Mouse (Mus musculus) limb, embryonic 14.5 days (tissue): Measurements from ENCODE around the gene Ano8. TPM values are rescaled to one million over a fixed set of nuclear protein-coding genes. Genes with fewer than 3 reads are reported as not detected.

ENCODE experiments used
- polyA plus RNA-seq, 2 experiments: library from polyadenylated mRNA; depleted of rRNA in 1 of 2; stranded (reverse) in 1 of 2; unstranded in 1 of 2; fragments of >200 nt; fragmentation: Nextera tagmentation in 1 of 2; extraction: Ambion mirVana in 1 of 2; gene quantifications; 2 replicates each; pipeline versions ENCODE4 v1.2.1 to v1.2.3; 2012 to 2014

Gene Ano8
- polyA plus RNA-seq, 2 experiments, result 1.8 to 37.2 TPM

Other genes starting within 250 kb of the Ano8 start
- gene Myo9b, start 213.2 kb downstream of the Ano8 start, polyA plus RNA-seq (2012; rRNA removed), result 46.1 and 57.2 TPM in 2 replicates
- gene Myo9b, start 213.2 kb downstream of the Ano8 start, polyA plus RNA-seq (2014; fragmentation: Nextera tagmentation; extraction: Ambion mirVana), result 28.7 and 29.4 TPM in 2 replicates
- gene Haus8, start 213.0 kb downstream of the Ano8 start, polyA plus RNA-seq (2012; rRNA removed), result 21.7 and 30.8 TPM in 2 replicates
- 41.9 and 49.7 TPM in 2 replicates for gene Haus8, start 213.0 kb downstream of the Ano8 start, polyA plus RNA-seq (2014; fragmentation: Nextera tagmentation; extraction: Ambion mirVana)
- gene Use1, start 119.1 kb downstream of the Ano8 start, polyA plus RNA-seq (2012; rRNA removed), result 158 and 189 TPM in 2 replicates
- 114 and 128 TPM in 2 replicates for gene Use1, start 119.1 kb downstream of the Ano8 start, polyA plus RNA-seq (2014; fragmentation: Nextera tagmentation; extraction: Ambion mirVana)
- 4.2 and 4.6 TPM in 2 replicates for gene Ocel1, start 114.7 kb downstream of the Ano8 start, polyA plus RNA-seq (2012; rRNA removed)
- gene Ocel1, start 114.7 kb downstream of the Ano8 start, polyA plus RNA-seq (2014; fragmentation: Nextera tagmentation; extraction: Ambion mirVana), result 3.8 and 4.3 TPM in 2 replicates
- gene Nr2f6, start 104.0 kb downstream of the Ano8 start, polyA plus RNA-seq (2012; rRNA removed), result 80.8 and 113 TPM in 2 replicates
- 63.1 and 66.9 TPM in 2 replicates for gene Nr2f6, start 104.0 kb downstream of the Ano8 start, polyA plus RNA-seq (2014; fragmentation: Nextera tagmentation; extraction: Ambion mirVana)
- 15.7 and 16.7 TPM in 2 replicates for gene Ushbp1, start 90.2 kb downstream of the Ano8 start, polyA plus RNA-seq (2012; rRNA removed)
- 7.6 and 9.1 TPM in 2 replicates for gene Ushbp1, start 90.2 kb downstream of the Ano8 start, polyA plus RNA-seq (2014; fragmentation: Nextera tagmentation; extraction: Ambion mirVana)
- gene Babam1, start 89.1 kb downstream of the Ano8 start, polyA plus RNA-seq (2012; rRNA removed), result 117 and 122 TPM in 2 replicates
- gene Babam1, start 89.1 kb downstream of the Ano8 start, polyA plus RNA-seq (2014; fragmentation: Nextera tagmentation; extraction: Ambion mirVana), result 87.7 and 88.6 TPM in 2 replicates
- 60.7 and 70.5 TPM in 2 replicates for gene Ankle1, start 80.0 kb downstream of the Ano8 start, polyA plus RNA-seq (2012; rRNA removed)
- gene Ankle1, start 80.0 kb downstream of the Ano8 start, polyA plus RNA-seq (2014; fragmentation: Nextera tagmentation; extraction: Ambion mirVana), result 17.0 and 21.8 TPM in 2 replicates
- 72.6 and 88.1 TPM in 2 replicates for gene Abhd8, start 22.3 kb downstream of the Ano8 start, polyA plus RNA-seq (2012; rRNA removed)
- 48.6 and 57.1 TPM in 2 replicates for gene Abhd8, start 22.3 kb downstream of the Ano8 start, polyA plus RNA-seq (2014; fragmentation: Nextera tagmentation; extraction: Ambion mirVana)
- gene Mrpl34, start 21.0 kb downstream of the Ano8 start, polyA plus RNA-seq (2012; rRNA removed), result 62.3 and 70.6 TPM in 2 replicates
- 121 and 130 TPM in 2 replicates for gene Mrpl34, start 21.0 kb downstream of the Ano8 start, polyA plus RNA-seq (2014; fragmentation: Nextera tagmentation; extraction: Ambion mirVana)
- gene Dda1, start 16.8 kb downstream of the Ano8 start, polyA plus RNA-seq (2012; rRNA removed), result 101 and 127 TPM in 2 replicates
- gene Dda1, start 16.8 kb downstream of the Ano8 start, polyA plus RNA-seq (2014; fragmentation: Nextera tagmentation; extraction: Ambion mirVana), result 94.6 and 99.6 TPM in 2 replicates
- gene Gtpbp3, start 2.1 kb upstream of the Ano8 start, polyA plus RNA-seq (2012; rRNA removed), result 41.6 and 59.5 TPM in 2 replicates
- gene Gtpbp3, start 2.1 kb upstream of the Ano8 start, polyA plus RNA-seq (2014; fragmentation: Nextera tagmentation; extraction: Ambion mirVana), result 5.9 and 6.8 TPM in 2 replicates
- 59.8 and 77.7 TPM in 2 replicates for gene Plvap, start 25.8 kb upstream of the Ano8 start, polyA plus RNA-seq (2012; rRNA removed)
- gene Plvap, start 25.8 kb upstream of the Ano8 start, polyA plus RNA-seq (2014; fragmentation: Nextera tagmentation; extraction: Ambion mirVana), result 53.2 and 57.2 TPM in 2 replicates
- gene Ccdc194, start 39.7 kb upstream of the Ano8 start, polyA plus RNA-seq (2012; rRNA removed), result 1.3 and 1.6 TPM in 2 replicates
- gene Ccdc194, start 39.7 kb upstream of the Ano8 start, polyA plus RNA-seq (2014; fragmentation: Nextera tagmentation; extraction: Ambion mirVana), result 0.57 and 1.2 TPM in 2 replicates
- 47.2 and 50.6 TPM in 2 replicates for gene Bst2, start 51.5 kb upstream of the Ano8 start, polyA plus RNA-seq (2012; rRNA removed)
- gene Bst2, start 51.5 kb upstream of the Ano8 start, polyA plus RNA-seq (2014; fragmentation: Nextera tagmentation; extraction: Ambion mirVana), result 12.4 and 16.5 TPM in 2 replicates
- 107 and 169 TPM in 2 replicates for gene Mvb12a, start 57.0 kb upstream of the Ano8 start, polyA plus RNA-seq (2012; rRNA removed)
- 104 and 107 TPM in 2 replicates for gene Mvb12a, start 57.0 kb upstream of the Ano8 start, polyA plus RNA-seq (2014; fragmentation: Nextera tagmentation; extraction: Ambion mirVana)
- 0.34 and 0.59 TPM in 2 replicates for gene Tmem221, start 72.9 kb upstream of the Ano8 start, polyA plus RNA-seq (2012; rRNA removed)
- gene Tmem221, start 72.9 kb upstream of the Ano8 start, polyA plus RNA-seq (2014; fragmentation: Nextera tagmentation; extraction: Ambion mirVana), result 0.48 and 0.89 TPM in 2 replicates
- gene Nxnl1, start 80.6 kb upstream of the Ano8 start, polyA plus RNA-seq (2012; rRNA removed), result not detected in 2 replicates
- 0.25 TPM in 1 of 2 replicates, not detected in the other for gene Nxnl1, start 80.6 kb upstream of the Ano8 start, polyA plus RNA-seq (2014; fragmentation: Nextera tagmentation; extraction: Ambion mirVana)
- 87.8 and 133 TPM in 2 replicates for gene Slc27a1, start 82.9 kb upstream of the Ano8 start, polyA plus RNA-seq (2012; rRNA removed)
- gene Slc27a1, start 82.9 kb upstream of the Ano8 start, polyA plus RNA-seq (2014; fragmentation: Nextera tagmentation; extraction: Ambion mirVana), result 24.3 and 25.9 TPM in 2 replicates
- 141 and 216 TPM in 2 replicates for gene Pgls, start 106.2 kb upstream of the Ano8 start, polyA plus RNA-seq (2012; rRNA removed)
- 249 and 255 TPM in 2 replicates for gene Pgls, start 106.2 kb upstream of the Ano8 start, polyA plus RNA-seq (2014; fragmentation: Nextera tagmentation; extraction: Ambion mirVana)
- gene Fam129c, start 111.7 kb upstream of the Ano8 start, polyA plus RNA-seq (2012; rRNA removed), result 7.5 and 7.8 TPM in 2 replicates
- gene Fam129c, start 111.7 kb upstream of the Ano8 start, polyA plus RNA-seq (2014; fragmentation: Nextera tagmentation; extraction: Ambion mirVana), result 2.9 and 3.3 TPM in 2 replicates
- gene Colgalt1, start 125.0 kb upstream of the Ano8 start, polyA plus RNA-seq (2012; rRNA removed), result 240 and 285 TPM in 2 replicates
- gene Colgalt1, start 125.0 kb upstream of the Ano8 start, polyA plus RNA-seq (2014; fragmentation: Nextera tagmentation; extraction: Ambion mirVana), result 114 and 116 TPM in 2 replicates
- 0.28 and 0.39 TPM in 2 replicates for gene Unc13a, start 185.8 kb upstream of the Ano8 start, polyA plus RNA-seq (2012; rRNA removed)
- 0.91 and 0.97 TPM in 2 replicates for gene Unc13a, start 185.8 kb upstream of the Ano8 start, polyA plus RNA-seq (2014; fragmentation: Nextera tagmentation; extraction: Ambion mirVana)
- gene Jak3, start 190.3 kb upstream of the Ano8 start, polyA plus RNA-seq (2012; rRNA removed), result 8.0 and 11.1 TPM in 2 replicates
- 5.2 and 5.3 TPM in 2 replicates for gene Jak3, start 190.3 kb upstream of the Ano8 start, polyA plus RNA-seq (2014; fragmentation: Nextera tagmentation; extraction: Ambion mirVana)
- gene Insl3, start 203.3 kb upstream of the Ano8 start, polyA plus RNA-seq (2012; rRNA removed), result 1.8 and 2.5 TPM in 2 replicates
- 1.7 TPM in 1 of 2 replicates, not detected in the other for gene Insl3, start 203.3 kb upstream of the Ano8 start, polyA plus RNA-seq (2014; fragmentation: Nextera tagmentation; extraction: Ambion mirVana)
- gene B3gnt3, start 215.8 kb upstream of the Ano8 start, polyA plus RNA-seq (2012; rRNA removed), result 1.1 and 1.5 TPM in 2 replicates
- 0.67 and 0.77 TPM in 2 replicates for gene B3gnt3, start 215.8 kb upstream of the Ano8 start, polyA plus RNA-seq (2014; fragmentation: Nextera tagmentation; extraction: Ambion mirVana)
- 10.4 and 11.0 TPM in 2 replicates for gene Fcho1, start 239.8 kb upstream of the Ano8 start, polyA plus RNA-seq (2012; rRNA removed)
- gene Fcho1, start 239.8 kb upstream of the Ano8 start, polyA plus RNA-seq (2014; fragmentation: Nextera tagmentation; extraction: Ambion mirVana), result 3.3 and 3.6 TPM in 2 replicates